Mouse (Mus musculus): ENCODE results near the gene Tex52.
"Not testable (repeated sequence)": the region's sequence is repeated elsewhere in the genome, so short reads cannot be mapped to it uniquely, and the experiment has no call there.

Tex52 gene

DNA sequence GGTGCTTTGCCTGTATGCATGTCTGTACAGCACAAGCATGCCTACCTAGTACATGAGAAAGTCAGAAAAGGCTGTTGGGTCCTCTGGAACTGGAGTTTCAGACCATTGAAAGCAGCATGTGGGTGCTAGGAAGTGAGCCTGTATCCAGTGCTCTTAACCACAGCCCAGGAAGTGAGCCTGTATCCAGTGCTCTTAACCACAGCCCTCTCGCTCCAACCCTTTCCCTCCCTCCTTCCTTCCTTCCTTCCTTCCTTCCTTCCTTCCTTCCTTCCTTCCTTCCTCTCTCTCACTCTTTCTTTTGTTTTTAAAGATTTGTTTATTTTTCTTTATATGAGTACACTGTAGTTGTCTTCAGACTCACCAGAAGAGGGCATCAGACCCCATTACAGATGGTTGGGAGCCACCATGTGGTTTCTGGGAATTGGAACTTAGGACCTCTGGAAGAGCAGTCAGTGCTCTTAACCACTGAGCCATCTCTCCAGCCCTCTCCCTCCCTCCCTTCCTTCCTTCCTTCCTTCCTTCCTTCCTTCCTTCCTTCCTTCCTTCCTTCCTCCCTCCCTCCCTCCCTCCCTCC lies 5.4 kb downstream of the Tex52 start:
- DNase-seq (ENCODE audit: low read depth, low spot score), result not testable (repeated sequence)

DNA sequence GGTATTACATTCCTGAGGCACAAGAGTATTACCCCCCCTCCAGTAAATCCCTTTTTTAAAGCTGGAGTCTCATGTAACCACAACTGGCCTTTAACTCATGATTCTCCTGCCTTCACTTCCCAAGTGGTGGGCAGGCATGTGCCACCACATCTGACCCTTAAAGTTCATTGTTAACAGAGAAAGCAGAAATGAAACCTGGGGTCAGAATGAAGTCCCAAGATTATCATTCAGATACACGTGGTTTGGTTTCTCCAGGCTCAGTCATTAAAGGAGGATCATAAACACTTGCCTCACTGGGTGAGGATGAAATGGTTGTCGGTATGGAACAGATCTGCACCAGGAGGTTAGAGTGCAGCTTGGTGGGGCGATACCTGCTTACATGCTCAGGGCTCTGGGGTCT lies 6.0 kb downstream of the Tex52 start:
- DNase-seq (ENCODE audit: low read depth, low spot score), result no peak

DNA sequence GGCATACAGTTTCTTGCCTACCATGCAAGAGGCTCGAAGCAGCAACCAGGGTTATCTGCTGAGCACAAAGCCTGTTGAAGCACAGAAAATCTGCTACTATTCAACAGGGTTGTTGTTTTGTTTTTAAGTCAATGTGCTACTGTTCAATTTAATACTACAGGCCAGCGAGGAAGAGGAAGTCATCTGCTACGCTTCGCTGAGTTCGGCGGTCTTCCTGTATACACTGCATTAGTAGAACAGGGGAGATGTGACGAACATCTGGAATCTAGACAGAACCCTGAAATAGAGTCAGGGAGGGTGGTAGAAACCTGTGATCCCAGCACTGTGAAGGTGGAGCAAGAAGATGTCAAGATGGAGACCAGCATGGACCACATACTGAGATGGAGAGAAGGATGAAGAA lies 8.5 kb downstream of the Tex52 start:
- no peak for DNase-seq (ENCODE audit: low read depth, low spot score)

DNA sequence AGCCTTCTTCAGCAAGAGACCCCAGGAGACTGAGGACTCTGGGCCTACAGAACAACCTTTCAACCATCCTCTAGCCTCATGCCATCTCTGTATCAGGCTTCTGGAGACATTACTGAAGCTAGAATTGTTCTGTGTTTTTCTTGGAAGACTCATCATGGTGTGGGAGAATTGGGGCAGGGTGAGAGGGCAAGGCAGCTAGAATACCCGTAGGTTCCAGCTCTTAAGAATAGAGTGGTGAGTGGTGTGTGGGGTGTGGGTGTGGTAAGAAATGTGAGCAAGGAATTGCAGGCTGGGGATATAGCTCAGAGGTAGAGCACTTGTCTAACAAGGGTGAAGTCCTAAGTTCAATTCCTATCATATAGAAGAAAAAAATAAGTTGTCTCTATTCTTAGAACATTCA lies 9.8 kb downstream of the Tex52 start:
- DNase-seq (ENCODE audit: low read depth, low spot score), result no peak

DNA sequence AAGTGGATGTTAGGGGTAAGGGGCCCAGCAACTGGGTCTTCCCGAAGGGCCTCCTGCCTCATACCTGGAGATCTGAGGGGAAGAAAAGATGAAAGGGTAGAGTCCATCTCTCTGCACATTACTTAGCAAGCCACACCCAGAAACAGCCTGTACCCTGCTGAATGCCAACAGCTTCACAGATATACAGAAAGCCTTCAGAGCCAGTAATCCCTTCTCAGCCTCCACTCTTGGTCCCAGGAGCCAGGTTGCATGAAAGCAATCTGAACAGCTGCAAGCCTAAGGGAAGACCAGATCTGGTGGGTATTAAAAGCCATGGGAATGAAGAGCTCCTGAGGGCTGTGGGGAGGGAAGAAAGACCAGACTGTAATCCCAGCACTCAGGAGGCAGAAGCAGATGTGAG lies 13.9 kb downstream of the Tex52 start:
- DNase-seq (ENCODE audit: low read depth, low spot score), result no peak

DNA sequence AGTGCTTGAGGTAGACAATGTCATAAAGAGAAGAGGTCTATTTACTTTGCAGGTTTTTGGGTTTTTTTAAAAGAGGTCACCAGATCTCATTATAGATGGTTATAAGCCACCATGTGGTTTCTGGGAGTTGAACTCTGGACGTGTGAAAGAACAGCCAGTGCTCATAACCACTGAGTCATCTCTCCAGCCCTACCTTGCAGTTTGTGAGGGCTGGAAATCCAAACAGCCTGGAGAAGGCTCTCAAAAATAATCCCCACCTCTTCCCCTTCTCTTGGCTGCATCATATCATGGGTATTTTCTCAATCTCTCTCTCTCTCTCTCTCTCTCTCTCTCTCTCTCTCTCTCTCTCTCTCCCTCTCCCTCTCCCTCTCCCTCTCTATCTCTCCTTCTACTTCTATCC lies 15.4 kb downstream of the Tex52 start:
- no peak for DNase-seq (ENCODE audit: low read depth, low spot score)

DNA sequence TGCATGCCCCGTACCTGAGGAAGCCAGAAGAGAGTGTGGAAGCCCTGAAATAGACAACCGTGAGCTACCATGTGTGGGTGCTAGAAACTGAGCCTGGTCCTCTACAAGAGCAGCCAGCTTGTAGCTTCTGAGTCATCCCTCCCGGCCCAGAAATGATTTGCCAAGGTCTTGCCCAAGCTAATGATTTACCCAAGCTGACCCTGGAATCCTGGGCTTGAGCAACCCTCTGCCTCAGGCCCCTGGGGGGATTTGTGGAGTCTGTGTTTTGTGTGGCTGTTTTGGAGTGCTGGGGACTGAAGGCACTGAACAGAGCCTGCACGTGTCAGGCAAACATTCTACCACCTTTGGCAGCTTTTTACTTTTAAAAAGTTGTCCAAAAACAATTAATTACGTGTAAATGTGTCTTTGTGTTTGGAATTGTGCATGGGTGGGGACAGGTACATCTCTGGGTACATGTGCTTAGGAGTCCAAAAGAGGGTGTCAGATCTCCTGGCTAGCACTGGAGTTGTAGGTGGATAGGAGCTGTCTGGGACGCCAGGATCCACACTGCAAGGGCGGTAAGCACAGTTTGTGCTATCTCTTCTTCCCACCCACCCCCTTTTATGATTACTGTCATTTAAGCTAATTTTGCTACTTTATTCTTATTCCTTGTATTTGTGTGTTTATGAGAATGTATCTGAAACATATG lies 22.5 kb downstream of the Tex52 start:
- no peak for DNase-seq (ENCODE audit: low read depth, low spot score)

DNA sequence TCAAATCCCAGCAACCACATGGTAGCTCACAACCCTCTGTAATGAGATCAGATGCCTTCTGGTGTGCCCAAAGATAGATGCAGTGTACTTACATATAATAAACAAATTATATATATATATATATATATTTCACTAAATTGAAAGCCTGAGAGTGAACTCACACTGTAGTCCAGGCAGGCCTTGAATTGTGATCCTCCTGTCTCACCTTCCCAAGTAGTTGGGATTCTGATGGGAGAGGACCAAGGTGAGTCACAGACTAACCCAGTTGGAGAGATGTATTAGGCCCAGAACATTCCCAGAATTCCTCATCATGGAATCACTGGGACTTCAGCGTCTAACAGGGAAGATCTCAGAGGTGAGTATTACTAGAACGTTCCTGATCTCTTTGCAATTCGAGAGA lies 23.7 kb downstream of the Tex52 start, which contains the start of gene Nrip2:
Gene Nrip2 (plus strand): TSS at position 301 of the 400 bp plus-strand sequence.
- no peak for DNase-seq (ENCODE audit: low read depth, low spot score)

DNA sequence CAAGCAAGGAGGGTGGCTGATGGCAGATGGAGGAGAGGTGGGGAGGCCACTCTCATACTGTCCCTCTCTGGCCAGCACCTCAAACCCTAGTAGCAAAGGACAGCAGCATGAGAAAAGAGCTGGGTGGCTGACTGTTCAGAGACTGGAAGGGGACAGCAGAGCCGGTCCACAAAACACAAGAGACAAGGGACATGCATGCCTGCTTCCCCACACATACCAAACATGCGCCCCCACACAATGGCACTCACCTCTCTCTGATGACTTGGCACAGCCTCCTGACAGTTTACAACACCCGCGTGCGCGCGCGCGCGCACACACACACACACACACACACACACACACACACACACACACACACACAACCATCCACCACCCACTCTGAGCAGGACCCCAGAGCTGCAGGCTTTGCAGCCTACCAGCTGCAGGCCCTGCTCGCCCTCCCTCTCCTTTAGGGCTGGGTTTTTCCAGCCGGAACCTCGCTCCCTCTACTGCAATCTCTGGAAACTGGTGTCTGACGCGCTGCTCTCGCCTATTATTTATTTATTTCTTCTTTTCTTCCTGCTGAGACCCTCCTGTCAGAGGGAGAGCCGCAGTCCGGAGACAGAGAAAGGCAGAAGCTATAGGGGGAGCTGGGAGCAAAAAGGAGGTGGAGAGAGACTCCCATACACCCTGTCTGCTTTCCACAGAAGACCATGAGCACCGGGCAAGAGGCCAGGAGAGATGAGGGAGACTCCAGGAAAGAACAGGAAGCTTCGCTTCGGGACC lies 24.3 kb downstream of the Tex52 start:
- DNase-seq (ENCODE audit: low read depth, low spot score), result no peak

DNA sequence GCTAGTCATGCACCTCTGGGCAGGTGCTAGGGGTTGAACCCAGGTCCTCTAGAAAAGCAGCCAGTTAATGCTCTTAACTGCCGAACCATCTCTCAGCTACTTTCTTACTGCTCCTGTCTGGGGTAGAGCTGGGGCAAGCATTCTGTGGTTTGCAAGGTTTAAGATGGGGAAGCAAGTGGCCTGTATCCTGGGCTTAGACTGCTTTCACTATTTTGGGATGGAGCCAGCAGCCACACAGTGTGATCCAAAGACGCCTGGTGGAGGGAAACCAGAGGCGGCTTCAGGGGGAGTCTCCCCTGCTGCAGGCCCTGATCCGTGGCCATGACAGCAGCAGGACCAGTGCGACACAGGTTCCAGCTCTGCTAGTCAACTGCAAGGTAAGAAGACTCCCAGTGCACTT lies 29.5 kb downstream of the Tex52 start:
- DNase-seq (ENCODE audit: low read depth, low spot score), result no peak

DNA sequence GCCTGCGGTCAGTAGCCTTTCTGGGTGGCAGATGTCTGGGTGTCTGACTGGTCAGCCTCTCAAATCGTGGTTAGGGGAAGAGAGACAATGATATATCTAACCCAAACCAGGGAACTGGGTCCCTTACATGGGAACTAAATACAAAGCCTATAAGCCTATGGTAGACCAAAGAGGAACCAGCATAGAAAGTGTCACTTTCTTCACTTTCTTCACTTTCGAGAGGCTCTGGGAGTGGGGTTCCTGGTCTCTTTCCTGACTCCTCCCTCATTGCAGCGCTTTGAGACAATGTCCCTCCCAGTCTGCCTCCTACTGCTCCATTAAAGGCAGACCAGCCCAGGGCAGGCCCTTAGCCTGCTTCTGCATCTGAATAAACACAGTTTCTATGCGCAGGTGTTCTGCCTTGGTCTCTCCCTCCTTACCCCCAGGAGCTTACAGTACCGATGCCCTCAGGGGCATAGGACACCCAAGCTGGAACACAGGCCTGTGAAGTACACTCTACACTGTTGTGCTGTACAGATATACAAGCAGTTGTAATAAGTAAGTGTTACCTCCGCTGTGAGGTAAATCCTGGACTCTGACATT lies 33.4 kb downstream of the Tex52 start:
- no peak for DNase-seq (ENCODE audit: low read depth, low spot score)

DNA sequence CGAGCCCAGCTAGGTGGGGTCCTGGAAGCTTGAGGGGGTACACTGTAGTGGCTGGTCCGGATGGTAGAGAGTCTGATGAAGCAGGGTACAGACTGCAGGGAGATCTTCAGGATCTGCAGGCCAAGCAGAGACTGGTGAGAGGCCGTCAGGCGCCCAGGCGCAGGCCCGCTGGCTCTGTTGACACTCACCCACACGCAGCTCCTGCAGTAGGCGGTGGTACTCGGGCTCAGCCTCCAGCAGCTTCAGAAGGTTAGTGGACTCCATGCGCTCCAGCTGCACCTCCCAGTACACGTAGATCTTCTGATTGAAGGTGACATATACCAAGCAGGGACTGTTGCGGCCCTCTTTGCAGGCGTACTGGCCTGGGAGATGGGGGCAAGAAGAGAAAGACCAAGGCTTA lies 35.0 kb downstream of the Tex52 start:
- no peak for DNase-seq (ENCODE audit: low read depth, low spot score)

DNA sequence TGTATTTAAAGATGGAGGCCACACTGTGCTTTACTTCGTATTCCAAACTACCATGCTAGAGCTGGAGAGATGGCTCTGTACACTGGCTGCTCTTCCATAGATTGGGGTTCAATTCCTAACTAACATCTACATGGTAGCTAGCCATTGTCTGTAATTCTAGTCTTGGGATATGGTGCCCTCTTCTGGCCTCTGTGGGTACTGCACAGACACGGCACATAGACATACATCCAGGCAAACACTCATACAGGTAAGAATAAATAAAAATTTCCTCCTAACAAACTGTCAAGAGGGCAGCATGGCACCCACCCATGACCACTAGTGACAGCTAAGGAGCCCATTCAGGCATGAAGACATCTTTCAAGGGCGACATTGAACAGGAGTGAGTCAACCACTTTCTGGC lies 35.9 kb downstream of the Tex52 start:
- DNase-seq (ENCODE audit: low read depth, low spot score), result no peak

DNA sequence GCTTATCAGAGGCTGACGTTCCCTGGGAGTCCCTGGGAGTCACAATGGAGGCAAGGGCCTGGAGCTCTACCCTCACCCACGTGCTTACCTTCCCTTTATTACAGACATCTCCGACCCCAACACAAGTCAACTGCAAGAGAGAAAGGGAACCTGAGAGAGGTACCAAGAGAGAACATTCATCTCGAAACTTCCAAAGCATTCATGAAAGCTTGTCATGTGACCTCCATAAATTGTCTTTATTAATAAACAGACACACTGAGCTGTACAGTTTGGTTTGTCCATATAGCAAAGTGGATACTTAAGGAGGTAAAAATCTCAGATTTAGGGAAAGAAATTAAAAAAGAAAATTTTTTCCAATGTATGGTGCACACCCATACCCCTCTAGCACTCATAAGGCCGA lies 40.9 kb downstream of the Tex52 start:
- no peak for DNase-seq (ENCODE audit: low read depth, low spot score)

DNA sequence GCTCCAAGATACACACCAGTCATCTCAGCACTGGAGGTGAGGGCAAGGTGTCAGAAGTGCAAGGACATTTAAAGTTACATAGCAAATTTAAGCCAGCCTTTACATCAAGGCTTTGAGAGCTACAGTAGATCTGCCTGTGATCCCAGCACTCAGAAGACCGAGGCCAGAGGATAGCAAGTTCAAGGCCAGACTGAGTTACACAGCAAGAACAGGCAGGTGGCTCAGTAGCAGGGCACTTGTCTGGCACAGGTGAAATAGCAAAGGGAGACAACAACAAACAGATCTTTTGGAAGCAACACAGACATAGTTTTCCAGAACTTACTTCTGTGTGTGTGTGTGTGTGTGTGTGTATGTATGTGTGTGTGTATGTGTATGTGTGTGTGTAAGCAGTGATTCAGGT lies 42.8 kb downstream of the Tex52 start:
- DNase-seq (ENCODE audit: low read depth, low spot score), result no peak

DNA sequence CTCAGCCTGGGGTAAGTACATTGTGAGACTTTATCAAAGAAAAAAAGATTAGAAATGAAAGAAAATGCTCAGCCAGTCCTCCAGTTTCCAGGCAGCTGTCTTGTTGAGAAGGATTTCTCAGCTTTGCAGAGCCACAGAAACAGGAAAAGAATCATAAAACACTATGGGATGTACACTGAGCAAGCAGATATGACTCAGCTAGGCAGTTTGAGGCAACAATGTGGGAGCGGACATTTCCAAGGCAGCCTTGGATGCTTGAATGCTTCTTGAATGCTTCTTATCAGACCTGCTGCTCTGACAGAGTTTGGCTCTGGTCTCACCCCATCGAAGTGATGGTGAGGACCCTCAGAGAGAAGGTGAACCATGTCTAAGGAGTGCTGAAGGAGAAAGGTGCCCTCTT lies 45.8 kb downstream of the Tex52 start:
- DNase-seq (ENCODE audit: low read depth, low spot score), result peak; percentile 60

DNA sequence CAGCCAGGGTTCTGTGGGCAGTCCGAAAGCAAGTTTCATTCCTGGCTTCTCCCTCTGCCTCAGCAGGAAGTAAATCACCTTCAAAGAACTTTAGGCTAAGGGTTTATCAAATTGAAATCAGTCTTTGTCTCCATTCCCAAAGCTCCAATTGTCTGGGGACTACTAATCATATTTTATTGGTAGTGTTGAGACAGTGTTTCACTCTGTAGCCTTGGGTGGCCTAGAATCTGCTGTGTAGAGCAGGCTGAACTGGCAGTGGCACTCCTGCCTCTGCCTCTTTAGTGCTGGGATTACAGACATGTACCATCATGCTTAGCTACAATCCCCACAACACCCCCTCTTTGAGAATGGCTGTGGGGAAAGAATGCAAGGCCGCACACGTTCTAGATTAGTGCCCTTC lies 46.2 kb downstream of the Tex52 start:
- no peak for DNase-seq (ENCODE audit: low read depth, low spot score)

DNA sequence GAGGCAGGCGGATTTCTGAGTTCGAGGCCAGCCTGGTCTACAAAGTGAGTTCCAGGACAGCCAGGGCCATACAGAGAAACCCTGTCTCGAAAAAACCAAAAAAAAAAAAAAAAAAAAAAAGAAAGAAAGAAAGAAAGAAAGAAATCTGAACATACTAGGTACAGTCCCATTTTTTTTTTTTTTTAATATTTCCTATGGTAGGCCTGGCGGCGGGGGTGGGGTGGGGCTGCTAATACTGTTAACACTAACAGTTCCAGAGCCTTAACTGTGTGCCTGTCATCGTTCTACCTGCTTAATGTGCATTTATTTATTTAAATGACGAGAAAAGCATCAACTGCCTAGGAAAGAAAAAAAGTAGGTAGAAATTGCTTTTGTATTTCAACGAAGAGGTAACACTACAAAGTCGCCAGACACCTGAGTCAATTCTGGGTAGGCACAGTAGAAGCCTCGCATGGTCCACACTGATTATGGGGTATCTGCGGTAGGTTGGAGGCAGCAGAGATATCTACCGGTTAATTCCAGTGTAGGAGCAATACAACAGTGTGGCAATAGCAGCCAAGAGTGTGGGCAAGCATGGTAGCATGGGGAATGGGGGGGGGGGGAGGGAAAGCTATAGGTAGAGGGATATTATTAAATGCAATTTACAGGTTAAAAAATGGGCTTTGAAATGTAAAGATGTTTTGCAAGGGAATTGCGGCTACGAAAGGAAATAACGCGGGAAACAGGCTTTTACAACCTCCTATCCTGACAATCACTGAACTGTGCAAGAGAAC lies 48.4 kb downstream of the Tex52 start:
- no peak for DNase-seq (ENCODE audit: low read depth, low spot score)

DNA sequence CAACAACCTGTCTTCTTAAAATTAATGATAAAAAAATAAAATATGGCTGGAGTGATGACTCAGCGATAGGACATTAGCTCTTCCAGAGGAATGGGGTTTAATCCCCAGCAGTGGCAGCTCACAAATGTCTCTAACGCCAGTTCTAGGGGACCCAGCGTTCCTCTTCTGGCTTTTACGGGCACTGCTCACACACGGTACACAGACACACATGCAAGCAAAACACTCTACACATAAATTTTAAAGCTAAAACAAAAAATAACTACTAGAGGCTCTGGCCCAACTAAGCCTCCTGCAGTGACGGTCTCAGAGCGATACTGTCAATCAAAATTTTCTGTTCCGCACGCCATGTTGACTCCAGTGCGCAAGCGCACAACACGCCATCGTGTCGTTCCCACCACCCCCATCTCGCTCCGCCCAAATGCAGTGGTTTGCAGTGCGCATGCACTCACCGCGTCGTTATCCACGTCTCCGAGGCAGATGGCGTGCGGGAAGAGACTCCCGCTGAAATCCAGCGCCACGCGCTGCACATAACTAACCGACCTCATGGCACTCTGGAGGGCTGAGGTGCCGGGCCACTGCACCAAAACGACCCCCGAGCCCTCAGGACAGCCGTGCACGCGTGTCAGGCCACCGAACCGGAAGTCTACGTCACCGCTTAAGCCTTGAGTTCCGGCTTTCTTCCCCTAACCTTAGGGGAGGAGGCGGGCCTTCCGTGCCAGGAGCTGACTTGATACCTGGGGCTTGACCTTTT lies 49.2 kb downstream of the Tex52 start, which contains the start of gene Itfg2:
Gene Itfg2 (minus strand): TSS at position 663 of the 751 bp plus-strand sequence.
- DNase-seq (ENCODE audit: low read depth, low spot score), result peak; percentile 94

DNA sequence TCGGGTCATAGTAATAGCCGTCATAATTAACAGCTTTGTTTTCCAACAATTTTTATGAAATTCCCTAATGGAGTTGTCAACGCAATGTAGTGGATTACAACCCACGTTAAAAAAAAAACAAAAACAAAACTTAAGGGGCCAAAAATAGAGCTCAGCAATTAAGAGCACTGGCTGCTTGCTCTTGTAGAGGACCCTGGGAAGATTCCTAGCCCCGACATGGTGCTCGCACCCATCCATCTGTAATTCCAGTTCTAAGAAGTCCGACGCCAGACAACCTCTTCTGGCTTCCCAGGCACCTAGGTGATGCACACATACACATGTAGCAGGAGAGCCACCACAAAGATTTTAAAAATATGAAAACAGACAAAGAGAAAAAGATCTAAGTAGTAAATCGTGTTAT lies 49.8 kb downstream of the Tex52 start:
- DNase-seq (ENCODE audit: low read depth, low spot score), result no peak

DNA sequence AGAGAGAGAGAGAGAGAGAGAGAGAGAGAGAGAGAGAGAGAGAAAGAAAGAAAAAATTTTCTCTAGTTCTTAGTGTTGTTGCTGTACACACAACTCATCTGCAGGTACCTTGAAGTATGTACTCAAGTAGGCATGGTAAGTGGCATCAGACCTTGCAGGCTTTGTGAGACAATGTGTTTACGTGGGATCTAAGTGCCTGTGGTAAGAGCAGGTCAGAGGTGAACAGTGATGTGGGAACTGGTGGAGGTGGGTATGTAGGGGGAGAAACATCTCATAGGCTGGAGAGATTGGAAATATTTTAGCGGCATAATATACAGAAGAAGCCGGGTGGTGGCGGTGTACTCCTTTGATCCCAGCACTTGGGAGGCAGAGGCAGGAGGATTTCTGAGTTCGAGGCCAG lies 52.3 kb downstream of the Tex52 start:
- no peak for DNase-seq (ENCODE audit: low read depth, low spot score)
